Mouse (Mus musculus) liver, postnatal 0 days (tissue): ENCODE results near the gene Gm17657.

Experiments
- CTCF ChIP-seq: sonication (generic); IDR thresholded peaks from 2 replicates; pipeline ENCODE4 v1.5.1; 2016; ENCODE audit warnings: antibody characterized with exemption, low read depth
- EP300 ChIP-seq: IDR thresholded peaks from 2 replicates; pipeline ENCODE4 v1.6.1; 2016; ENCODE audit warnings: antibody characterized with exemption, low read depth, mild to moderate bottlenecking

- TF ChIP-seq CTCF (no peak), EP300 (no peak)
Observed at GRCm38 (mm10) chr17:29556456-29556855, 7.0 kb upstream of the Gm17657 start.
